Mouse (Mus musculus) stomach, postnatal 0 days (tissue): ENCODE data around the gene Cyp4v3. TPM values are rescaled to one million over a fixed set of nuclear protein-coding genes. Genes with fewer than 3 reads are reported as not detected.
"Not testable (repeated sequence)": the region's sequence is repeated elsewhere in the genome, so short reads cannot be mapped to it uniquely, and the experiment has no call there.

Experiments
- ATAC-seq: fragments of 200-750 bp; cut with Nextera tagmentation; 2 replicates; pipeline ENCODE4 v1.8.0; 2017; ENCODE audit not compliant: low FRiP score, low TSS enrichment
- DNase-seq: peaks from one replicate; pipeline ENCODE4 v3.0.0-alpha.2; 2016; ENCODE audit warnings: low spot score
- H3K27ac ChIP-seq: fragments of 300-500 bp; sonication (generic); replicated peaks from 2 replicates; pipeline ENCODE4 v1.5.1; 2014; ENCODE audit warnings: mild to moderate bottlenecking, control low read depth
- H3K27me3 ChIP-seq: fragments of 300-500 bp; sonication (generic); 2 replicates; pipeline ENCODE4 v1.6.1; 2014; ENCODE audit warnings: low read length; ENCODE audit not compliant: control insufficient read depth, insufficient read depth
- H3K36me3 ChIP-seq: fragments of 300-500 bp; sonication (generic); 2 replicates; pipeline ENCODE4 v1.6.1; 2014; ENCODE audit warnings: low read length, mixed read lengths; ENCODE audit not compliant: control insufficient read depth, insufficient read depth
- H3K4me1 ChIP-seq: fragments of 300-500 bp; sonication (generic); replicated peaks from 2 replicates; pipeline ENCODE4 v1.6.1; 2014; ENCODE audit warnings: antibody characterized with exemption; ENCODE audit not compliant: control insufficient read depth, insufficient read depth
- H3K4me2 ChIP-seq: fragments of 300-500 bp; sonication (generic); replicated peaks from 2 replicates; pipeline ENCODE4 v1.6.1; 2014; ENCODE audit warnings: low read depth, mild to moderate bottlenecking, control low read depth, moderate library complexity
- H3K4me3 ChIP-seq: fragments of 300-500 bp; sonication (generic); 2 replicates; pipeline ENCODE4 v1.5.1; 2014; ENCODE audit warnings: low read depth, low read length, control low read depth
- H3K9ac ChIP-seq: fragments of 300-500 bp; sonication (generic); 2 replicates; pipeline ENCODE4 v1.6.1; 2014; ENCODE audit warnings: mild to moderate bottlenecking, low read length, control low read depth, mixed read lengths
- H3K9me3 ChIP-seq: fragments of 300-500 bp; sonication (generic); 2 replicates; pipeline ENCODE4 v1.6.1; 2016; ENCODE audit warnings: low read length; ENCODE audit not compliant: control insufficient read depth
- CTCF ChIP-seq: IDR thresholded peaks from 2 replicates; pipeline ENCODE4 v1.5.1; 2016; ENCODE audit warnings: antibody characterized with exemption, low read depth, mild to moderate bottlenecking, moderate library complexity
- EP300 ChIP-seq: optimal IDR thresholded peaks from 2 replicates; pipeline ENCODE3; 2016; ENCODE audit warnings: antibody characterized with exemption
- WGBS: fragments of 180-500 bp; shearing (Covaris S2); extraction: QIAGEN DNeasy Blood & Tissue Kit; methylation state at CpG from one replicate; pipeline ENCODE4 v1.1.7; 2014; 5-methylcytosine and 5-hydroxymethylcytosine counted together
- polyA plus RNA-seq: library from polyadenylated mRNA; unstranded; fragments of >200 nt; fragmentation: Nextera tagmentation; extraction: Ambion mirVana; gene quantifications from 2 replicates; pipeline ENCODE4 v1.2.1, GENCODE M21; 2015

The Cyp4v3 gene
- polyA plus RNA-seq, 1 experiment from 2014 or later, result 5.1 TPM

GRCm38 (mm10) chr8:45344298-45344697 lies 11.3 kb upstream of the Cyp4v3 start:
- WGBS, result 94% methylated on average over 8 of the region's 8 CpGs
- no peak overlapping the region for H3K4me2 ChIP-seq
- DNase-seq (no peak), ATAC-seq (no peak)
- no peak overlapping the region for H3K9ac ChIP-seq
- no peak overlapping the region for H3K4me3 ChIP-seq
- no peaks in the 10 kb centered on the region for H3K9me3 ChIP-seq
- TF ChIP-seq EP300 (no peak), CTCF (no peak)
- no peaks in the 10 kb centered on the region for H3K4me1 ChIP-seq
- no peak overlapping the region for H3K27ac ChIP-seq
- no peaks in the 10 kb centered on the region for H3K36me3 ChIP-seq
- H3K27me3 ChIP-seq, result no peaks in the 10 kb centered on the region

DNA sequence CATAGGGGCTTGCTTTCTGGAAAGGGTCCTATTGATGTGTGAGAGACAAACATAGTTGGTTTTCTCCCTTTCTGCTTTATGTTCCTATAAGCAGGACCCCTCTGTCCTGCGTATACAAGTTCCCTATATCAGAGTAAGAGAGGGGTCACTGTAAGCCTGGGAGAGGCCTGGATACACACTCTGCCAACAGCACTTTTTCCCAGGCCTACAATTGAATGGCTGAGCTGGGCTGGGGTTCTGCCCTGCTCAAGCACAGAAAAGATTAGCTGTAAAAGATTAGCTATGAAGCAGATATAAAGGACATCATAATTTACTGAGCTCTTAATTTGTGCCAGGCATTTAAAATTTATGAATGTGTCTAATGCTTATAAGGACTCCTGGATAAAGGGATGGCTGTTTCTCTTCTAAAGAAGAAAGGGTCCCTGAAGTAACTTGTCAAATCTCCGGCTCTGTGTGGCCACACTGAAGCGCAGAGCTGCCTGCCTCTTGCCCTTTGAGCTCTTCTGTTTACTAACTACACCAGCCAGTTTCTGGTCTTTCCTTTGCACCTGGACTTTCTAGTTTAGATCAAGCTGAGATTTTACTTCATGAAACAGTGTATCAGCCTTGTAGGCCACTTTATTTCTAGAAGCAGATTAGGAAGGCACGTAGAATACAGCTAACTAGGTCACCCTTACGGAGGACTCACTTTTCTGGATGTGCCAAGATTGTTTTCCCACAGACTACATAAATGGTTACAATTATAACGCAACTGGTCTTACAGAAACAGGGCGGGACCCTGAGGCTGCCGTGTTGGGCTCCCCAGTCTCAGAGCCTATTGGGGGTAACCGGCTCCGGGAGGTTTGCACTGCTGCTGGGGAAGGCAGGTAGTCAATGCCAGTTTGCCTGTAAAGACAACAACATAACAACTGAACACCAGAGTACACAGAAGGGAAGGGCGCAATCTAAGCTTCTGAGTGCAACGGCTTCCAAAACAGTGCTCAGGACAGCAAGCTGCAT lies 8.9 kb upstream of the Cyp4v3 start:
- Histone ChIP-seq H3K4me2 (no peak overlapping the region), H3K27me3 (no peaks in the 10 kb centered on the region), H3K36me3 (0 out of 2 replicates have a peak, but pooled peaks cover 2% of the 10 kb centered on the region), H3K4me1 (no peaks in the 10 kb centered on the region), H3K27ac (no peak overlapping the region; the same call in 1 of the 2 replicates), H3K9ac (no peak overlapping the region), H3K9me3 (no peaks in the 10 kb centered on the region), H3K4me3 (no peak overlapping the region)
- WGBS, result 66% methylated on average over 12 of the region's 12 CpGs
- no peak for TF ChIP-seq EP300
- no peak for TF ChIP-seq CTCF
- ATAC-seq, result peak; percentile 72
- no peak for DNase-seq

GRCm38 (mm10) chr8:45333493-45333892 lies 477 bp upstream of the Cyp4v3 start:
- no peaks in the 10 kb centered on the region for H3K4me1 ChIP-seq
- H3K9me3 ChIP-seq, result no peaks in the 10 kb centered on the region
- DNase-seq (no peak), ATAC-seq (peak; percentile 65)
- peak overlapping the region; percentile 69 for H3K9ac ChIP-seq
- H3K27ac ChIP-seq, result peak overlapping the region; percentile 3; the same call in 1 of the 2 replicates
- TF ChIP-seq EP300 (no peak), CTCF (no peak)
- peak overlapping the region; percentile 59 for H3K4me3 ChIP-seq
- peak overlapping the region; percentile 88 for H3K4me2 ChIP-seq
- H3K27me3 ChIP-seq, result no peaks in the 10 kb centered on the region
- 0 out of 2 replicates have a peak, but pooled peaks cover 2% of the 10 kb centered on the region for H3K36me3 ChIP-seq
- 11% methylated on average over 8 of the region's 8 CpGs for WGBS

DNA sequence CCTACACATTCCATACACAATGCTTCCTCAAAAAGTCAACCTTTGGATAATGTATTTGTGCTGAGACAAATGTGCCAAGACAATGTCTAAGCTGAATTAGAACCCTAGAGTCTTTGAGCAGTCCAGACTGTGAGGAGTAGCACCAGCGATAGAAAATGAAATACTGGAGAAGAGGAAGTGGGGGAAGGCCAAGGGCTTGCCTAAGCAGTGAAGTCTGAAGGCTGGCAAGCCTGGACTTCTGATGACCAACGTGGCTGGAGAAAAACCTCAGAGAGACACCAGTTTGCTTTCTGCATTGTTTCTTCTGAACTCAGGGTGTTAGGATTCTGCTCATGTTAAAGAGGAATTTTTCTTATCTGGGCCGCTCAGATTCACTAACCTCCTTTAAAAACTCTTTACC lies 2.2 kb downstream of the Cyp4v3 start:
- H3K4me1 ChIP-seq, result no peaks in the 10 kb centered on the region
- no peak for DNase-seq
- H3K9me3 ChIP-seq, result no peaks in the 10 kb centered on the region
- WGBS, result 69% methylated on average over 3 of the region's 3 CpGs
- no peak overlapping the region for H3K4me3 ChIP-seq
- H3K9ac ChIP-seq, result no peak overlapping the region
- ATAC-seq, result no peak
- TF ChIP-seq EP300 (no peak), CTCF (no peak)
- no peak overlapping the region for H3K27ac ChIP-seq
- no peaks in the 10 kb centered on the region for H3K36me3 ChIP-seq
- H3K27me3 ChIP-seq, result no peaks in the 10 kb centered on the region
- no peak overlapping the region for H3K4me2 ChIP-seq

DNA sequence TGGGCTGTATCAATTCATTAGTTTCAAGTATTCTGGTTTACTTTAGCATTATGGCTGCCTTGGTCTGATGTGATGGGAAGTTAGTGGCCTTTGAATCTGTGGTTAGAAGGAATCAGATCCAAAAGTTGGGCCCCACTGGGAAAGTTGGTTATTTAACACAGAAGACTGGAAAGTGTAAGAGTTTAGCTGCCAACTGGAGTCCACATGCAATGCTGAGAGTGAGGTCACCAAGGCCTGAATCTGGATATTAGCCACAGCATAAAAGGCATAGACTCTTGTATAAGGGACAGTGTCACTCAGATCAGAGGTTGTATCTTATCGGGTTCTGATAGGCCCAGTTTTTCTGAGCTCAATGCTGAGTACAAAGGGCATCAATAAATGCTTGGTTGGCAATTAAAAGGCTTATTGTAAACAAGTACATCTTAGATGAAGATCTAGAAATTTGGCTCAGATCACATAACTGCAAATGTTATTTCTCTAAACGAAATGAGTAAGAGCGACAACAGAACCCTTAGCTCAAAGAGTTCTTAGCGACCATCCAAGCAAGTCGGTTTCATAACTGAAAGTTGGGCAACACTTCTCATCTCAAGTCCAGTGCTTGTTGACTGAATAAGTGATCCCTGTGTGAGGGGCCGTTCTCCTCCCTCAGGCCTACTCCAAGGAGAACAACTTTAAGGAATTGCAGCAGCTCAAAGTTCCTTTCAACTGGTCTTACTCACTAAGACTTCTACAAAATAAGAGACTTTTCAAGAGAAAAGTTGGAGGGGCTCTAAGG lies 3.6 kb downstream of the Cyp4v3 start:
- DNase-seq, result no peak
- no peak for ATAC-seq

GRCm38 (mm10) chr8:45327076-45327475 lies 5.9 kb downstream of the Cyp4v3 start:
- H3K36me3 ChIP-seq, H3K4me3 ChIP-seq, H3K27me3 ChIP-seq, H3K9me3 ChIP-seq, H3K4me2 ChIP-seq, DNase-seq, H3K9ac ChIP-seq, H3K27ac ChIP-seq, H3K4me1 ChIP-seq, ATAC-seq: not testable (repeated sequence)

More for the DNA sequence above, 3.6 kb downstream of the Cyp4v3 start:
- no peak overlapping the region for H3K27ac ChIP-seq
- 80% methylated on average over 6 of the region's 6 CpGs for WGBS
- H3K4me3 ChIP-seq, result no peak overlapping the region
- no peaks in the 10 kb centered on the region for H3K27me3 ChIP-seq
- TF ChIP-seq EP300, result no peak
- TF ChIP-seq CTCF, result no peak
- no peaks in the 10 kb centered on the region for H3K36me3 ChIP-seq
- no peak overlapping the region for H3K9ac ChIP-seq
- no peak overlapping the region for H3K4me2 ChIP-seq
- H3K9me3 ChIP-seq, result no peaks in the 10 kb centered on the region
- H3K4me1 ChIP-seq, result no peaks in the 10 kb centered on the region
